Mouse (Mus musculus): ENCODE results near the gene Tescl.

Tescl gene

GRCm38 (mm10) chr7:24316567-24317092, 17.1 kb downstream of the Tescl start, which contains the start of gene Zfp94:
Gene Zfp94 (minus strand): TSS chr7:24316666.
- in situ Hi-C loops (cut with MboI; ENCODE audit: unreplicated experiment in 2 of 2) = loop anchor here (5.0 to 25.0 kb wide), 5 partner anchors 78 to 1446 kb away; partner anchors contain the start of genes Hnrnpul1 (in 2 of the 2), Zfp180 (in 2 of the 2), Rabac1 (in 1 of the 2) and Smg9 (in 1 of the 2)

- in situ Hi-C loops (cut with MboI; ENCODE audit: unreplicated experiment in 2 of 2) = loop anchor here (5.0 to 25.0 kb wide), 5 partner anchors 79 to 1446 kb away; partner anchors contain the start of genes Hnrnpul1 (in 2 of the 2), Zfp180 (in 2 of the 2), Rabac1 (in 1 of the 2) and Smg9 (in 1 of the 2)
Measured at GRCm38 (mm10) chr7:24315726-24316566, 17.8 kb downstream of the Tescl start.

DNA sequence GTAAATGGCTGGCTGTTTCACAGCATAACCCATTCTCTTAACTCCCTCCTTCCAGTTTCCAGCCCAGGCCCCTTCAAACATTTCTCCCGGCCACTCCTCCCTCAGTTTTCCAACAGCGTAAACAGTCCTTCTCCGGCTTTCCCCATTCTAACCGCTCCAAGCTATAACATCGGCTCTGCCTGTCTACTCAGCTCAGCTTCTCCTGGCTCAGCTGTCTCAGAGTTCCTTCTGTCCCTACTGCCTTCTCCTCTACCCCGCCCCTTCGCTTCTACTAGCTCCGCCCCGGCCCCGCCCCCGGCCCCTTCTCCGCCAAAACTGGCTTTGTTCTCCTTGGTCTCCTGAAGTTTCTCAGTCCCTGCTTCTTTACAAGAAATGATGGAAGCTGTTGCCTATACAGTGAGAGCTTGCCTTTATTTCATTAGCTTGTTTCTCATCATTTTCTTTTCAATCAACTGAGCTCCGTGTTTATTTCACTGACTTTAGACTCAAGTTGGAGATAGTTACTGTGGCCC, 32.9 kb downstream of the Tescl start, which contains the start of gene Zfp61:
TSS of gene Zfp61 (minus strand) at position 462 of the 512 bp plus-strand sequence.
- in situ Hi-C loops (cut with MboI; ENCODE audit: unreplicated experiment in 2 of 2) = loop anchor here (25.0 kb wide), 2 partner anchors 661 to 1461 kb away; partner anchors contain the start of genes Hnrnpul1 (in 2 of the 2) and Rabac1 (in 1 of the 2)

- in situ Hi-C loops (cut with MboI; ENCODE audit: unreplicated experiment in 2 of 2) = loop anchor here (25.0 kb wide), 2 partner anchors 662 to 1462 kb away; partner anchors contain the start of genes Hnrnpul1 (in 2 of the 2) and Rabac1 (in 1 of the 2)
Measured at GRCm38 (mm10) chr7:24299823-24300481, 33.8 kb downstream of the Tescl start.

DNA sequence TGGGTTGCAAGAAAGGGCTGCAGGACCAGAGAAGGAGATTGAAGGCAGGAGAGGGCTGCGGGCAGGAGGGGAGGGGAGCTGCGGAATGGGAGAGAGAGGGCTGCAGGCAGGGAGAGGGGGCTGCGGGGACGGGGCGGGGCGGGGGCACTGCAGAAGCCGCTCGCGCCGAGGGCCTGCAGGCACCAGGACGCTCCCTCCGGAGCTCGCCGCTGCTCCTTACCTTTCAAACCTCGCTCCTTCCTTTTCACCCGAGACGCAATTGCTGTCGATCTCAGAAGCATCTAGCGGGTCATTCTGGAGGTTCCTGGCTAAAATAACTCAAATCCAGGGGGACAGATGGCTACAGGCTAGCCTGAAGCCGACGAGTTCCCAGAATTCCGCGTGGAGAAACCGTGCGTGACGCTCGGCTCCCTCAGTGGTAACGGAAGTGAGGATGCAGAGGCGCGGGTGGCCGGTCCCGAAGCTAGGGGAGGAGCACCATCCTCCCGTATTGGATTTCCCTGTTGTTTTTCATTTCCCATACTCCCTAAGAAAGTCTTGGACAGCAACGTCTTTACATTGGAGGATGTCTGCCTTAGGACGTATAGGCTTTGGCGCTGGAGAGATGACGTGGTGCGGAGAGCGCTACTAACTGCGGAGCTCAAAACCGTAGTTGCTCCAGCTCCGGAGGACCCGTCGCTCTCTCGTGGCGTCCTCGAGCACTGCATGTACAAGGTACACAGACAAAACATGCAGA, 34.6 kb downstream of the Tescl start:
- in situ Hi-C loops (cut with MboI; ENCODE audit: unreplicated experiment in 2 of 2) = no loop called here

GRCm38 (mm10) chr7:24298635-24298972, 35.1 kb downstream of the Tescl start:
- in situ Hi-C loops (cut with MboI; ENCODE audit: unreplicated experiment in 2 of 2) = no loop called here

DNA sequence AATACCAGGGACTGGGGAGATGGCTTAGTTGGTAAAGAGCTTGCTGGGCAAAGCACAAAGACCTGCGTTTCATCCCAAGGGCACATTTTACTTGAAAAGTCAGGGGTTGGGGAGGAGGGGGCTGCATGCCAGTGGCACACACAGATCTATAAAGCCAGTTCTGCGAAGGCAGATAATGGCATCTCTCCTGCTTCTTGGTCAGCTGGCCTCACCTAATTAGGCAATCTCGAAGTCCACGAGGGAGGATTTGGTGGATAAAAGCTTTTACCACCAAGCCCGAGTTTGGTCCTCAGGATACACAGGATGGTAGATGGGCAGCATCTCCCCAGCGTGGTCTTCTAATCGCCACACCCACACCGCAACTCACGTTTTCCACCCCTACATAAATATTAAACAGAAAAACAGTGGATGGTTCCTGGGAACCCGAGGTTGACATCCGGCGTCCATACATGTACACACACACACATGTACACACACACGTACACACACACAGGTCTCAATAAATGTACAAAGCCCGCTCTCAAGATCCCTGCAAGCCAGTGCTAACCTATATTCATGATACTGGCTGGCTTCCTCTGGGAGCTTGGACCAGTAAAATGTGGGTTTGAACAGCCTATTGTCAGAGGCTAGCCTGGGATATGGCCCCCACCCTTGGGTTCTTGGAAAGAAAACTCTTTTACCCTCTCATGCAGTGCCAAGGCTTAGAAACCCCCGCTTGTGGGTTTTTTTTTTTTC, 36.2 kb downstream of the Tescl start:
- in situ Hi-C loops (cut with MboI; ENCODE audit: unreplicated experiment in 2 of 2) = no loop called here

- in situ Hi-C loops (cut with MboI; ENCODE audit: unreplicated experiment in 2 of 2) = no loop called here
Measured at GRCm38 (mm10) chr7:24296386-24296785, 37.4 kb downstream of the Tescl start.

GRCm38 (mm10) chr7:24295376-24295775, 38.4 kb downstream of the Tescl start:
- in situ Hi-C loops (cut with MboI; ENCODE audit: unreplicated experiment in 2 of 2) = no loop called here

DNA sequence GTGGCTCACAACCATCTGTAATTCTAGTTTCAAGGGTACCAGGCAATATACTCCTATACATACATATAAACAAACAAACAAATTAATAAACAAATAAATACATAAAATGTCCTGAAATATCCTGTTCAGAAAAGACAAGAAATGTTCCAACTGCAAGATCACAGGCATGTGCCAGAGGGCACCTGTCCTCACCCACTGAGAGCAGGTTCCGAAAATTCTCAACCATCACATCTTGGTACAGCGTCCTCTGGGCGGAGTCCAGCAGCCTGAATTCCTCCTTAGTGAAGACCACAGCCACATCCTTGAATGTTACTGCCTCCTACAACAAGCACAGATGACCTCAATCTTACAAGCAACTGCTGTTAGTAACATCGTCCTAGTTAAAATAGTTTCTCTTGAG, 39.0 kb downstream of the Tescl start:
- in situ Hi-C loops (cut with MboI; ENCODE audit: unreplicated experiment in 2 of 2) = no loop called here

- in situ Hi-C loops (cut with MboI; ENCODE audit: unreplicated experiment in 2 of 2) = no loop called here
Measured at GRCm38 (mm10) chr7:24293061-24293851, 40.5 kb downstream of the Tescl start.

- in situ Hi-C loops (cut with MboI; ENCODE audit: unreplicated experiment in 2 of 2) = no loop called here
Measured at GRCm38 (mm10) chr7:24291387-24292090, 42.2 kb downstream of the Tescl start.

DNA sequence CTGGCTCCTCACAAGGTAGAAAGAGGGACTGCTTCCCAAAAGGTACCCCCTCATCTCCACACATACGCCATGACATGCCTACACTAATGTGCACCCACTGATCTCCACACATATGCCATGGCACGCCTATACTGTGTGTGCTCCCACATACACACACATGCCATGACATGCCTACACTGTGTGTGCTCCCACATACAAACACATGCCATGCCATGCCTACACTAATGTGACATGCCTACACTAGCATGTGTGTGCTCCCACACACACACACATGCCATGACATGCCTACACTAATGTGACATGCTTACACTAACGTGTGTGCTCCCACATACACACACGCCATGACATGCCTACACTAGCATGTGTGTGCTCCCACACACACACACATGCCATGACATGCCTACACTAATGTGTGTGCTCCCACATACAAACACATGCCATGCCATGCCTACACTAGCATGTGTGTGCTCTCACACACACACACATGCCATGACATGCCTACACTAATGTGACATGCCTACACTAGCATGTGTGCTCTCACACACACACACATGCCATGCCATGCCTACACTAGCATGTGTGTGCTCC, 43.5 kb downstream of the Tescl start:
- in situ Hi-C loops (cut with MboI; ENCODE audit: unreplicated experiment in 2 of 2) = no loop called here

GRCm38 (mm10) chr7:24288512-24288911, 45.2 kb downstream of the Tescl start:
- in situ Hi-C loops (cut with MboI; ENCODE audit: unreplicated experiment in 2 of 2) = loop anchor here in 1 of 2 experiments (10.0 kb wide), 1 partner anchor 324 kb away; no protein-coding TSS in a partner anchor

- in situ Hi-C loops (cut with MboI; ENCODE audit: unreplicated experiment in 2 of 2) = loop anchor here in 1 of 2 experiments (10.0 kb wide), 1 partner anchor 323 kb away; no protein-coding TSS in a partner anchor
Measured at GRCm38 (mm10) chr7:24287670-24288069, 46.1 kb downstream of the Tescl start.

GRCm38 (mm10) chr7:24286916-24287315, 46.8 kb downstream of the Tescl start:
- in situ Hi-C loops (cut with MboI; ENCODE audit: unreplicated experiment in 2 of 2) = loop anchor here in 1 of 2 experiments (10.0 kb wide), 1 partner anchor 322 kb away; no protein-coding TSS in a partner anchor

DNA sequence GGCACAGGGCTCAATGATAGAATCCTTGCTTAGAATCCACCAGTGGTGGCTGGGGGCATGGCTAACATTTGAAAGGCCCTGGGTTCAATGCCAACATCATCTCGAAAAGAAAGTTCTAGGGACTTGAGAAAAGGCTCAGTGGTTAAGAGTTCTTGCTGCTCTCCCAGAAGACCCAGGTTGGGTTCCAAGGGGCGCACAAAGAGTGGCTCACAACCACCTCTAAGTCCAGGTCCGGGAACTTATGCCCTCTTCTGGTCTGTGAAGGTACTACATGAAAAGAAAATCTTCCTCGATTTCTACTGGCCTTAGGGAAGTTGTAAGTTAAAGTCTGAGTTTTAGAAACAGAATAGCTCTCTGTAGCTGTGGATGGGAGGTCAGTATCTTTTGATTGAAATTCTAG, 47.6 kb downstream of the Tescl start:
- in situ Hi-C loops (cut with MboI; ENCODE audit: unreplicated experiment in 2 of 2) = loop anchor here in 1 of 2 experiments (10.0 kb wide), 1 partner anchor 321 kb away; no protein-coding TSS in a partner anchor

All from v-Abl transformed pro-B cells (cell line).